In the genomic region with DNA sequence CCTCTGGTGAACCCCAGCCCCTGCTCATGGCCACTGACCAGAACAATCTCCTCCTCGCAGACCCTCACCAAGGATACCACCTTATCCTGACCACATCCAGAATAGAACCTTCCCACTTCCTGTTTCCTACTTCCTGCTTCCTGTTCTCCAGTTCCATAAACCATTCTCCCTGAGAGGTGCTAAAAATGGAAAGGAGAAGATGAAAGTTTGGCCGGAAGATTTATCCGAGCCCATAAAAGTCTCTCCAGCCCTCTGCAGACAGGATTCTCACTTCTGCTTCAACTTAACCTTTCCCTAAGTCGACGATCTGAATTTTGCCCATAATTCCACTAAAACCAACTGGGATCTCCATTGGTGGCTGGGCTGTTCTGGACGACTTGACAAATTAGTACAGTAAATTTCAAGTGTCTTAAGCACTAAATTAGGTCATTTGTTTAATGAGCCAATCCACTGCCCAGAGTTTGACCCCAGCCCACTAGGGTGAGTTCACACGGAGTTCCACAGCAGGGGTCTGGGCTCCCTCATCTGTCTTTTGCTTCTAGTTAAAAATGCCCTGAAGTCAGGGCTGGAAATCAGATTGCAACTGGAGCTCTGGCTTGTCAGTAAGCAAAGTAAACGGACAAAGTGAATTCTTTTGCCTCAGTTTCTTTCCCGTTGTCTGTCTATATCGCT, we compare ENCODE assay signal across 9 mouse cellular contexts.
DNase-seq lines count a peak whose midpoint lies in the region; ATAC-seq lines count a peak whose summit lies in the region.
"Had no signal": no experiment of that assay in that cellular context is flagged by ENCODE, and none has a peak within 500 bp of the region (broad histone marks: within the 10 kb centered on the region; RNA-seq: fewer than 3 reads in every experiment).

No protein-coding gene starts in this region.

- no peak for ATAC-seq in embryonic facial prominence, embryonic 13.5 days (ENCODE audit: insufficient number of reproducible peaks, insufficient read depth, low FRiP score, low TSS enrichment, low read depth)
- no peak for ATAC-seq in intestine, embryonic 14.5 days (replicated peaks; ENCODE audit: low FRiP score, low TSS enrichment, low read depth)
- no peak for ATAC-seq in midbrain, embryonic 13.5 days
- no peak for ATAC-seq in cerebellum, adult (ENCODE audit: insufficient number of reproducible peaks, low FRiP score, low TSS enrichment)

- H3K27me3 ChIP-seq in heart, embryonic 10.5 days (ENCODE audit: insufficient read depth, poor library complexity, severe bottlenecking): peaks cover 23% of the 10 kb centered on the region
- peaks cover 43% of the 10 kb centered on the region for H3K27me3 ChIP-seq in embryonic facial prominence, embryonic 13.5 days
- H3K27me3 ChIP-seq in intestine, embryonic 14.5 days (replicated peaks; ENCODE audit: control insufficient read depth, insufficient read depth, low read length): 0 out of 2 replicates have a peak, but pooled peaks cover 6% of the 10 kb centered on the region
- peaks cover 13% of the 10 kb centered on the region; the same call in 1 of the 2 replicates for H3K27me3 ChIP-seq in midbrain, embryonic 13.5 days

- no peak for DNase-seq in heart, embryonic 10.5 days (ENCODE audit: low spot score)
- no peak for DNase-seq in heart, adult 11 months
- DNase-seq in intestine, embryonic 14.5 days (ENCODE audit: low spot score): no peak
- no peak for DNase-seq in spleen, postnatal 10 days (ENCODE audit: low spot score in 2 of 2)
- DNase-seq in cerebellum, adult 11 months: no peak

- H3K9me3 ChIP-seq in heart, embryonic 10.5 days: no peaks in the 10 kb centered on the region
- no peaks in the 10 kb centered on the region for H3K9me3 ChIP-seq in embryonic facial prominence, embryonic 13.5 days
- H3K9me3 ChIP-seq in intestine, embryonic 14.5 days (ENCODE audit: control insufficient read depth, low read length): no peaks in the 10 kb centered on the region
- no peaks in the 10 kb centered on the region for H3K9me3 ChIP-seq in midbrain, embryonic 13.5 days

- peak overlapping the region; percentile 48 for H3K4me3 ChIP-seq in heart, embryonic 10.5 days
- H3K4me3 ChIP-seq in embryonic facial prominence, embryonic 13.5 days: peak overlapping the region; percentile 27
- no peak overlapping the region for H3K4me3 ChIP-seq in intestine, embryonic 14.5 days (ENCODE audit: low read depth, low read length)
- no peak overlapping the region for H3K4me3 ChIP-seq in midbrain, embryonic 13.5 days (replicated peaks)
- H3K4me3 ChIP-seq: myocyte had no signal

- peaks cover 61% of the 10 kb centered on the region for H3K4me1 ChIP-seq in heart, embryonic 10.5 days
- peaks cover 64% of the 10 kb centered on the region for H3K4me1 ChIP-seq in embryonic facial prominence, embryonic 13.5 days
- H3K4me1 ChIP-seq in intestine, embryonic 14.5 days (replicated peaks; ENCODE audit: control insufficient read depth, insufficient read depth, low read length): peaks cover 28% of the 10 kb centered on the region
- peaks cover 25% of the 10 kb centered on the region for H3K4me1 ChIP-seq in midbrain, embryonic 13.5 days (replicated peaks)

- H3K4me2 ChIP-seq in embryonic facial prominence, embryonic 13.5 days: peak overlapping the region; percentile 61
- H3K4me2 ChIP-seq in intestine, embryonic 14.5 days (ENCODE audit: low read length): peak overlapping the region; percentile 45
- H3K4me2 ChIP-seq in midbrain, embryonic 13.5 days (replicated peaks): peak overlapping the region; percentile 44

- H3K36me3 ChIP-seq in heart, embryonic 10.5 days: no peaks in the 10 kb centered on the region
- no peaks in the 10 kb centered on the region for H3K36me3 ChIP-seq in embryonic facial prominence, embryonic 13.5 days
- H3K36me3 ChIP-seq in intestine, embryonic 14.5 days (ENCODE audit: control insufficient read depth, insufficient read depth, low read length): no peaks in the 10 kb centered on the region
- H3K36me3 ChIP-seq in midbrain, embryonic 13.5 days: no peaks in the 10 kb centered on the region

- peak overlapping the region; percentile 55; the same call in 1 of the 2 replicates for H3K9ac ChIP-seq in embryonic facial prominence, embryonic 13.5 days
- H3K9ac ChIP-seq in intestine, embryonic 14.5 days (ENCODE audit: low read length): no peak overlapping the region
- H3K9ac ChIP-seq in midbrain, embryonic 13.5 days (replicated peaks): 0 out of 2 replicates have a peak overlapping the region, but pooled peaks have one; percentile 40

- 53% methylated on average over 10 of the region's 10 CpGs for WGBS in heart, embryonic 10.5 days
- WGBS in embryonic facial prominence, embryonic 13.5 days: 46% methylated on average over 10 of the region's 10 CpGs
- WGBS in intestine, embryonic 14.5 days: 30% methylated on average over 10 of the region's 10 CpGs
- WGBS in midbrain, embryonic 13.5 days: 85% methylated on average over 10 of the region's 10 CpGs

- H3K27ac ChIP-seq in heart, embryonic 10.5 days: peak overlapping the region; percentile 84
- peak overlapping the region; percentile 92 for H3K27ac ChIP-seq in embryonic facial prominence, embryonic 13.5 days
- peak overlapping the region; percentile 83 for H3K27ac ChIP-seq in intestine, embryonic 14.5 days (ENCODE audit: low read depth)
- H3K27ac ChIP-seq in midbrain, embryonic 13.5 days: no peak overlapping the region

Comparison
In these comparisons a context has a peak if more than half of its experiments do, and no peak if none do; other contexts are left out.
1. H3K4me3 ChIP-seq: peak in heart, embryonic 10.5 days (single experiment) and embryonic facial prominence, embryonic 13.5 days (single experiment); none in intestine, embryonic 14.5 days (single experiment) and midbrain, embryonic 13.5 days (single experiment).
2. Peak in every context shown above with its lines, with median percentiles within 50 percentile points of each other: H3K4me2 ChIP-seq.